Mouse (Mus musculus) testis, postnatal 10 days (tissue): ENCODE results near the gene Zg16.
A peak's percentile ranks its signal among the peaks of the same experiment; 100 is the strongest.
"Not testable (repeated sequence)": the region's sequence is repeated elsewhere in the genome, so short reads cannot be mapped to it uniquely, and the experiment has no call there.

ENCODE experiments used
- DNase-seq: peaks from one replicate; pipeline ENCODE4 v3.0.0; 2021; ENCODE audit warnings: low spot score

Zg16 gene

DNA sequence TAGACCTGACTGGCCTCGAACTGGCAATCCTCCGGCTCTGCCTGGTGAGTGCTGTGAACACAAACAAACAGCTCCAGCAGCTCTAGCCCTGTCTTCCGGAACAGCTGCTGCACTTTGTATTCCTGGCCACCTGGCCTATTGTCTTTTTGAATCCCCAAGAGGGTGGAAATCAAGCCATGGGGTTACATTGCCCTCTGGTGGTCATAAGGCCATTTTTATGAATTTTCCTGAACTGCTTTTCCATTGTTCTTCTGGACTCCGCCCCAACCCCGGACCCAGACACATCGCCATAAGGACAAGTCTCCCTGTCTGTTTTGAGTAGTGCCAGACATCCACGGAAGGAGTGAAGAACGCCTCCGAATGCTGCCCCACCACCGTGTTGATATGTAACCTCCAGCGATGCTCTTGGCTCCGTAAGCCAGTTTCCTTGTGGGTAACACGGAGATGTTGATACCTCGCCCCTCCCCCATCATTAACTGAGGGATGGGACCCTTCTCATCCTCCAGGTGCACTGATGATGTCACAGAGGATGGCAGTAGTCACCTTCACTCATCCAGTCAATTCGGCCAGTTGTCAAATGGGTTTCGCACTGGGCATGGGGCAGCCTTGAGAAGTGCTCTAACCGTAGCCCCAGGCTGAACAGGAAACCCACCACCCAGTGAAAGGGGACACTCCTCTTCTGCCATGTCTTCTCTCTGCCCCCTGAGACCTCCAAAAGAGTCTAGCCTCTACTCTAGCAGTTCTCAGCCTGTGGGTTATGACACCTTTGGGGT, 17.6 kb upstream of the Zg16 start:
- peak; percentile 78 for DNase-seq

DNA sequence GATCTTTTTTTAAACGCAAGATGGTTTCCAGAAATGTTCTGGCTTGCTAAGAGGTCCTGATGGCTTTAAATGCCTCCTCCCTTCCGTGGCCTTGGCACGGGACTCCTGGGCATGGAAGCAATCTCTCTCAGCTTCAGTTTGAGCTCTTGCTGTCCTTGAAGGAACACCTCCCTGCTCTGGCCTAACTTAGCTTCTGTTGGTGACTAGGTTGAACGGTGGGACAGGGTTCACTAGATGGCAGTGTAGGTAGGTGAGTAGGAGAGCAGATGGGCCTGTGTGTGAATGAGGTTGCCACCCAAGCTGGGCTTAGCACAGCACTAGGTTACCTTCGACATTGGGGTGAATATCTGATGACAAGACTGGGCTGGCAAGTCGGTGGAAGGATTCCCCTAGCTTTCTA, 16.8 kb upstream of the Zg16 start:
- no peak for DNase-seq

DNA sequence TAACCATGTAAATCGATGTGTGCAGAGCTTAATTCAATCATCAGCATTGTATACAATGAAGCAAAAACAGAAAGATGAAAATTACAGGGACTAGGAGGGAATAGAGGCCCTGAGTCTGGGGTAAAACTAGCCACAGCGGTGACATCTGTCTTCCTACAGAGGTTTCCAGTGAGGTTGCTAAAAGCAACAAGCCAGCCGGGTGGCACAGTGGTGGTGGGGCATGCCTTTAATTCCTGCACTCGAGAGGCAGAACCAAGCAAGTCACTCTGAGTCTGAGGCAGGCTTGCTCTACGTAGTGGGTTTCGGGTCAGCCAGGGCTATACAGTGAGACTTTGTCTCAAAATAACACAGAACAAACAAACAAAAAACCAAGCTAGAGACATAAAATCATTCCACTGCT, 15.0 kb upstream of the Zg16 start:
- no peak for DNase-seq

DNA sequence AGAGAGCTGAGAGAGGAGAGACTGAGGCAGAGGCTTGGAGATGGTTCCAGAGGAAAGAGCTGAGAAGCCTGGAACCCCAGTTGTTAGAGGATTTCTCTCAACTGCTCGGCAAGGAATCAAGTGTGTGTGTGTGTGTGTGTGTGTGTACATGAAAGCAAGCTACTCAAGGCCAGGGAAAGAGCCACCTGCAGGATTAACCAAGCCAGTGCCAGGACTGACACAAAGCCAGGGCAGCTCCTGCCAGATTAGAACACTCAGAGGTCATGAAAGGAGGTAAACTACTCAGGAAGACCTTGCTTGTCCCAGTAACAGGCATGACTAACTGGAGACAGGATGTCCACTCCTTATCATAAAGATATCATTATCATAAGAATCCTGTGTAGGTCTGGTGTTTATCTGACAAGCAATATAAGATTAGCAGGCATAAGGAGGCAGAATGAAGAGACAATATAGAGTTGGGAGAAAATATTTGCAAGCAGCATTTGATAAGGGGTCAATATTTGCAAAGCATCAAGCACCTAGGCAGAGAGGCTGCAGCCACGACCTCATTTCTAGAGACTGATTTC, 14.4 kb upstream of the Zg16 start:
- DNase-seq = no peak

DNA sequence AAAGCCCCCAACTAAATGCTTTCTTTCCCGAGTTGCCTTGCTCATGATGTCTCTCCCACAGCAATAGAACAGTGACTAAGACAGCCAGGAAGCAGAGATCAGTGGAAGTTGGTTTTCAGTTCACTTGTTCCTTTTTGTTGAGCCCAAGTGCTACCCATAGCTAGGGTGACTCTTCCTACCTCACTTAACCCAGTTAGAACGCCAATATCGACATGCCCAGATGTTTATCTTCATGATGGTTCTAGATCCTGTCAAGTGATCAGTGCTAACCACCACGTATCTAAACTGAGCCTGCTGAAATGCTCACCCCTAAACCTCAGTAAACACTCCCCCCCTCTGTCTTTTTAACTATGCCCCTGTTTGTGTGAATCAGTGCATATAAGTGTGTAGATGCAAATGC, 12.4 kb upstream of the Zg16 start:
- DNase-seq = no peak

DNA sequence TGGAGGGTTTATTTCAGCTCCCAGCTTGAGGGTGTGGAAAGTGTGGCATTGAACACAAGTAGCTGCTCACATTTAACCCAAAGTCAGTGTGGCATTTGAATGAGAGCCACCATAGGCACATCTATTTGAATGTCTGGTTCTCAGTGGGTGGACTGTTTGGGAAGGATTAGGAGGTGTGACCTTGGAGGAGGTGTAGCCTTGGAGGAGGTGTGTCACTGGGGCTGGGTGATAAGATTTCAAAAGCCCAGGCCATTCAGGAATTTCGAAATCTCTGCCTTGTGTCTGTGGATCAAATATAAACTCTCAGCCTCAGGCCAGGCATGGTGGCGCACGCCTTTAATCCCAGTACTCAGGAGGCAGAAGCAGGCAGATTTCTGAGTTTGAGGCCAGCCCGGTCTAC, 11.8 kb upstream of the Zg16 start:
- no peak for DNase-seq

DNA sequence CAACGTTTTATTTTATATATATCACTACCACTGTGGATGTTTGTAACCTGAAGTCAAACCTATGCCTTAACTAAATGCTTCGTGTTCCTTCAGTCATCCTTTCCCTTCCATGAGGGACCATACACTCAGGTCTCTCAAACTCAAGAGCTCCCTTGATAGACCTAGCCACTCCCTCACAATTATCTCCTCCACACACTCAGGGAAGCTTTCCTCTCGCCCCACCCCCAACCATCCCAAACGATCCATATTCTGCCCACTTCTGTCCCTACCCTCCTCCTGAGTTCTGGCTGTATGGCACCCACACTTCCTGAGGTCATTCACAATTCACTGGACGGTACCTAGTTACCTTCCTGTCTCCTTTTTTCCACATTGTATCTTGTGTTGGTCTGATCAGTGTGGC, 11.4 kb upstream of the Zg16 start:
- DNase-seq = no peak

DNA sequence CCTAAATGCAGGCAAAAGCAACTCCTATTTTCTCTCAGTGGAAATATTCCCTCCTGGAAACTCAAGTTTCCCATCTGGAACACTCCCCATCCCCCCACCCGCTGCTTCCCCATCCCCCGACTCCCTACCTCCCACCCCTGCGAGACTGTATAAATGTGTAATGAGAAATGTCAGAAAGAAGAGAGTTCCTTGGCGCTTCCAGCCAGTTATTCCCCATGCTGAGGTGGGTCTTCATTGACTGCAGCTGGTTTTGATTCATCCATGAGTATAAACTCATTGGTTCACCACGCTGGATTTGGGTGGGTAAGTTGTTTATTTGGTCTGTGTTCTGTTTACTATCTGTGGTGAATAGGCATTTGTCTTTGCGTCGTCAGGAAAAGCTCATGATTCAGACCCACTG, 9.3 kb upstream of the Zg16 start:
- DNase-seq = no peak

DNA sequence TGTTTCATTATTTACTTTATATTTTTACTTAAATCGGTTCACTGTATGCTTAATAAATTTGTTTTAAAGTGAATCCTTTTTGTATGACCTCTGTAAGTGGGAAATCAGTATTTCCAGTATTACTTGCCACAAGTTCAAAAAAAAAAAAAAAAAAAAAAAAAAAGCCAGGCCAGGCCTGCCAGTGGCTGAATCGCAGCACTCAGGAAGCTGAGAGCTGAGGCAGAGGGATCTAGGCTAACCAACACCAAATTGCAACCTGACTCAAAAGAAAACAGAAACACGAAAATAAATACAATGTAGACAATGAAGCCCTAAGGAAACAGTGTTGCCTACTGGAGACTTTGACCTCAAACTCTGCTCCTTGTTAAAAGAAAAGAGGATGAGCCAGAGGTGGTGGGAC, 6.8 kb upstream of the Zg16 start:
- no peak for DNase-seq

DNA sequence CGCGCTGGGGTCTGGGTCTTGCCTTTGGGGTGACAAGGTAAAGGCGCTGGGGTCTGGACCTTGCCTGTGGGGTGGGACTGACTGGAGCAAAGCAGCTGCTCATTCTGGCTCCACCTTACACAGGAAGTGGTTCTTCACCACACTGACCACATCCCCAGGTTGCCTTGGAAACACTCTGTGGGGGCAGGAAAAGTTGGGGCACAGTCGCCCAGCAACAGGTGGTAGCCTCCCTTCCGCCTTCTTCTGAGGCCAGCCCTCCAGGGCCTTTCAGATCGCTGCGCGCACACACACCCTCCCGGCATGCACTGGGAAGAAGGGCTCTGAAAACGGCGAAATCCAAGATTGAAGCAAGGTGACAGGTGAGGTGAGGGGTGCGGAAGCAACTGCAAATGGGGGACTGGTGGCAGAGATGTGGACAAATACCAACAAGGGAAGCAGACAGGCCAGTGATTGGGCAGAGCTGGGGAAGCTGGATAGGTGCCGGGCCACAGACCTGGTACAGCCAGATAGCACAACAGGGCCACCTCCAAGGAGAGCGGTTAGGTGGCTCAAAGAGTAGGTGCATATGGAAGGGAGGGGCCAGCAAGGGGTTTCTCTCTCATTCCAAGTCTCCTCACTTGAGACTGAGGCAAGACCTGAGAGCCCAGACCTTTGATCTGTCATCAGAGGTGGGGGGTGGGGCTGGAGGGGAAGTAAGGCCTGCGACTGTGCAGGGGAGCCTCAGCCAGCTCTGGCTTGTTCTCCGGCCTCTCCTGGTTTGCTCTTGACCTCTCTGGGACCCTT, 4.2 kb upstream of the Zg16 start, which contains the start of gene AI467606:
Gene AI467606 (plus strand): TSS at position 246 of the 783 bp plus-strand sequence.
- DNase-seq = no peak

DNA sequence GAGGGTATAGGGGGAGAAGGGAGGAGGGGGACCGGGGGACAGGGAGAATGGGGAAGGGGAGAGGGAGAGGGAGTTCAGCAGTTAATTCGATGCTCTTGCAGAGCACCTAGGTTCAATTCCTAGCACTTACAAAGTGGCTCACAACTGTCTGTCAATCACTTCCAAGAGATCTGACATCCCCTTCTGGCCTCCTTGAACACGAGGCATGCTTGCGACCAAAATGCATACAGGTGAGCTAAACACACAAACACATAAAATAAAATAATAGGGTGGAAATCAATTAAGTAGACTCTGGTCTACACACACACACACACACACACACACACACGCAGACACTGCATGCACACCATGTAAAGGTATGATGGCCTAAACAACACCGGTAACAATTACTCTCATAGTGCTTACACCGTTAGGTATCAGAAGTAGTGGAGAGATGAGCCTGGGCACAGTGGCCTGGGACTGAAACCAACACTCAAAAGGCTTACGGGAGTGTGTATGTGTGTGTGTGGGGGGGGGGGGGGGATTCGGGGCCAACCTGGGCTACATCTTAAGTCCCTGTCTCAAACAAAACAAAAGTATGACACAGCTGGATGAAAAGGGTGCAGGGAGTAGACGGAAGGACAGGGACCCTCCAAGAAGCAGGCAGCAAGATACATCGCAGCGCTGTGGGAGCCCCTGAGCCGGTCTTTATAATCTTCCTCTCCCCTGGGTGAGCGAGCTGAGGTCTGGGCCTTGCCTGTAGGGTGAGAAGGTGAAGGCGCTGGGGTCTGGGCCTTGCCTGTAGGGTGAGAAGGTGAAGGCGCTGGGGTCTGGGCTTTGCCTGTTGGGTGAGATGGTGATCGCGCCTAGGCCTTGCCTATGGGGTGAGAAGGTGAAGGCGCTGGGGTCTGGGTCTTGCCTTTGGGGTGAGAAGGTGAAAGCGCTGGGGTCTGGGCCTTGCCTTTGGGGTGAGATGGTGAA, 3.3 kb upstream of the Zg16 start:
- DNase-seq = no peak

DNA sequence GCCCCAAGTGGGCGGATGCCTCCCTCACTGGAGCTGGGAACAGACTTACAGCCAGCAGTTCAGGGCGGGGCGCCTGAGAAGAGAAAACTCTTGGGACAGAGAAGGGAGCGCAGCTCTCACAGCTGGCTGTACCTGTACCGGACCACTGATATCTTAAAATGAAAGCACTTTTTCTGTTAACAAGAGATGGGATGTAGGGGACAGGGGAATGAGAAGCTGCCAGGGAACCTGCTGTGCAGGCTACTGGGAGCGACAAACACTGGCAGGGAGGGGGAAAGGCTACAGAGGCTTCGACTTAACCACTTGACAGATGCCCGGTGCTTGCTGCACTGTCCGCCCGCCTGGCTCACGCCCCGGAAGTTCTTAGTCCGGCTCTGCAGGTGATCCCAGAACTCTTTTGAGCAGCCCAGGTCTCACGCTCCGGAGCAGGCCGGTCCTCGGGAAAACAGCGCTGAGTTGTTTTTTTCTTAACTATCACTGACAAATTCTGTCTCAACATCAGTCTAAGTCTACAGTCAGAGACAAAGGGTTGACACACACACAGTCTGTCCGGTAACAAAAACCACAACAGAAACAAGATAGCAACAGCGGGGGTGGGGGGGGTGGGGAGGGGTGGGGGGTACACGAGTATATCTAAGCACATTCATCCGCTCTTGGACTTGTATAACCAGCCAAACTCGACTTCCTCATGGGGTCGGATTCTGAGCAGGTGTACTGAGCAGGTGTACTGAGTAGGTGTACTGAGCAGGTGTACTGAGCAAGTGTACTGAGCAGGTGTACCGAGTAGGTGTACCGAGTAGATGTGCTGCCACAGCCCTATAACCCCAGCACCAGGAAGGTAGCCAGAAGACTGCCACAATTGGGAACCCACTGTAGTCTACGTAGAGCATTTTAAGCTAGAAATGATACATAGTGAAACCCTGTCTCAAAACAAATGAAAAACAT, 2.0 kb upstream of the Zg16 start:
- no peak for DNase-seq

DNA sequence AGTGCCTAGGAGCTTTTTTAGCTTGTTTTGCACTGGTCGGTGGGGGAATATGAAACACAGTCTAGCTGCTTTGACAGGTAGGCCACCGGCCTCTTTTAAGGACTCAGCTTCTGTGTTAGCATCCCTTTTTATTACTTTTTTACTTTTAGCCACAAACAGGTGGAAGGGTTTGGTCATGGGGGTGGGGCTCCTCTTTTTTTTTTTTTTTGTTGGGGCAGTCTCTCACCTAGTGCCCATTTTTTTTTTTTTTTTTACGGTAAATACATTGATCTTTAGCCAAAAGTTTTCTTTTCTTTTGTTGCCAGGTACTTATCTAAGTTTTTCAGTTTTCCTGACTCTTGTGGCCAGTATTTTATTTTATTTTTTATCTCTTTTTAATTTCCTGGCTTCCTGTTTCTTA, 955 bp upstream of the Zg16 start:
- no peak for DNase-seq

DNA sequence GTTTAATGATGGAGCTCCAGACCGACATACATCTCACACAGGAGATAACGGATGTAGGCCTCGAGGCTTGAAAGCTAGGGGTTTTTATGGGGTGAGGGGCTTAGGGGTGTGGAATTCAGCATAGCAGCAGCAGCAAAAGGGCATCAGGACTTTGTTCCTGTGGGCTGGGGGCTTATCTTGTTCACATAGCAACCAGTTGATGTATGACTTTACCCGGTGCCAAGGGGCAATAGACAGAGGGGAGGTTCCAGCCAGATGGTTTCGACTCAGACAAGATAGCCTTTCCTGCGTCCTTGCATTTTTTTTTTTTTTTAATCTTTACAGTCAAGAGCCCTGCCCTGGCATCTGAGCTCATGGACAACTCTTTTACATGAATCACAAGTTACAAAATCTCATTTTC, 1.4 kb downstream of the Zg16 start:
- not testable (repeated sequence) for DNase-seq

DNA sequence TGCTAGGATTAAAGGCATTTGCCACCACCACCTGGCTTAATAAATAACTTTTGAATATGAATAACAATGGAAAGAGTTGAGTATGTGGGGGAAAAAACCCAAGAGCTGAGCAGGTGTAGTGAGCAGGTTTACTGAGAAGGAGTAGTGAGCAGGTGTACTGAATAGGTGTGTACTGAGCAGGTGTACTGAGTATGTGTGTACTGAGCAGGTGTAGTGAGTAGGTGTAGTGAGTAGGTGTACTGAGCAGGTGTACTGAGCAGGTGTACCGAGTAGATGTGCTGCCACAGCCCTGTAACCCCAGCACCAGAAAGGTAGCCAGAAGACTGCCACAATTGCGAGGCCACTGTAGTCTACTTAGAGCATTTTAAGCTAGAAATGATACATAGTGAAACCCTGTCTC, 2.3 kb downstream of the Zg16 start:
- DNase-seq = no peak

DNA sequence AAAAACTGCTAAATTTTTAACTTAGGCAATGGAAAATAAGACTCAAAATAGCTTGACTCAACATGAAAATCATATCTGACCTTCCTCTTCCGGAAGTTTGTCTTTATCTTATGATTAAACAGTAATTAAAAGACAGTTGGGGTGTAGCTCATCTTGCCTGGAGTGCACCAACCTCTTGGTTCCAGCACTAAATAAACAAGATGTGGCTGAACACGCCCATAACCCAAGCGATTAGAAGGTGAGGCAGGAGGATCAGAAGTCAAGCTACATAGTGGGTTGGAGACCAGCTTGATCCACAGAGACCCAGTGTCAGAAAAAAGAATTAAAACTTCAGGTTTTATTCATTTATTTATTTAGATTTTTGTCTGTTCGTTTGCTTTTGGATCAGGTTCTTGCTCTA, 3.4 kb downstream of the Zg16 start:
- no peak for DNase-seq

DNA sequence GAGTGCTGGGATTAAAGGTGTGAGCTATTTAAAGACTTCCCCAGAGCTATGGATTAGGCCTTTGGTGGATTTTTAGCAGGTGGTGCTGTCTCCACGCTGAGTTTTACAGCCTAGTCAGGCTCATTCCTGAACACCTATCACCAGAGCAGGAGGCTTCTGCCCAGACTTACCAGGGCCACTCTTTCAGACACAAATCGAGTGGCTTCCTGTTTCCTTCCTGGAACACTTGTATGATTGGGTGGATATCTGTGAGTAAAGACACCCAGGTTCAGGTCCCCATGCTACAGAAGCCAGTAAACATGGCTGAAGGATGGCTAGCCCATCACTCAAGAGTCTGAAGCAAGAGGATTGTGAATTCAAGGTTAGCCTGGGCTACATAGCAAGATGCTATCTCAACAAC, 4.1 kb downstream of the Zg16 start:
- DNase-seq = no peak

DNA sequence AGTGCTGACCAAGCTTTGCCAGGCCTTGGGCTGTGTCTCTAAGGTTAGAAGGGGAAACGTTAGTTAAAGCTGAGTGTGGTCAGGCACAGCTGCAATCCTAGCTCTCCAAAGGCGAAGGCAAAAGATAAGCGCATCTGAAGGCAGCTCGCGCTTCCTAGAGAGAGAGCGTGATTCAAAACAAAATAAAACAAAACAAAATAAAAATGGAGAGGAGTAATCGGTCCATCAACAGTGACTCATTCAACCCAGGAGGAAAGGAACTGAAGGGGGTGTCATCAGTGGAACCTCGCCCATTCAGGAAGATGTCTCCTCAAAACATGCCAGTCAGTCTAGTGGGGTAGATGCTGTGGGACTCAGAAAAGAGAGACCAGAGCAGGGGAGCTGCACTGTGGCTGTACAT, 4.9 kb downstream of the Zg16 start:
- no peak for DNase-seq

DNA sequence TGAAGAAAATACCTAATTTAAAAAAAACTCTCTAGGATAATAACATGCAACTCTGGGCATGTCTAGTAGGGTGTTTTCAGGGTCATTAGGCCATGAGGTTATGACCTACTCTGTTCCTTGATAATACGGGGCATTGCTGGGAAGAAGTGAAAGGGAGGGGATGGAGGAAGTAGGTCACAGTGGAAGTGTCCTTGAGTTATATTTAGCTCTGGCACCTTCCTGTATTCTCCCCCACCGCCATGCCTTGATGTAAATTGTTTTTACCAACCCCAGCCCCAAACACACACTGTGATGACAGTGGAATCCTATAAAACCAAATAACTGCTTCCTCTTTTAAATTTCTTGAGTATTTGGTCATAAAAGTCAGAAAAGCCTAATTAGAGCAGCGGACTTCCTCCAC, 7.1 kb downstream of the Zg16 start:
- no peak for DNase-seq

DNA sequence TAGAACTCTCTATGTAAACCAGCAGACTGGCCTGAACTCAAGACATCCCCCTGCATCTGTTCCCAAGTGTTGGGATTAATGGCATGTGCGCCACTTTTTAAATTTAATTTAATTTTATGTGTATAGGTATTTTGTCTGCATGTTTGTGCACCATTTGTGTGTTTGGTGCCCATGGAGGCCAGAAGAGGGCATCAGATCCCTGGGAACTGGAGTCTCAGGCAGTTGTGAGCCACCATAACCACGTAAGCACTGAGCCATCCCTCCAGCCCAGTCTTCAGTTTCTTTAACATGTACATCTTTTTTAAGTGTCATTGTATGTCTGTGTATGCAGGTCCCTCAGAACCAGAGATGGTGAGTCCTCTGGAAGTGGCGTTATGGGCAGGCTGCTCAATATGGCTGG, 9.4 kb downstream of the Zg16 start:
- DNase-seq = no peak

DNA sequence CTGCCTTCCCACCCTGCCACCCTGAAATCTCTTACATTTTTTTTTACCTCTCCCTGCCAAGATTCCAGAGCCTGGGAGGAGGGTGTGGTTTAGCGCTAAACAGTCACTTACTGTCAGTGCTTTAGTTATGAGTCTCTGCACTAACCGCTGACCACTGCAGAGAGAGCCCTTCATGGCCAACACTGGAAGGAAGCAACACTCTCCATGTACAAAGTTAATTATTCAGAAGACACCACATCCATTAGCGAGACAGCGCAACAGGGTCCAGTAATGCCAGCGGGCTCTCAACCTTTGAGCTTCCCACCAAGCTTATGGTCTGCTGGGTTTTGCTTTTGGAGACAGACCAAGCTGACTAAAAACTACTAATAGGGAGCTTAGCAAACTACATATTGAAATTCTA, 10.9 kb downstream of the Zg16 start:
- DNase-seq = no peak
